Mouse (Mus musculus) spleen, postnatal 36 days (tissue): ENCODE data around the gene Plekha4.

ENCODE experiments used
- DNase-seq, 2 experiments: peaks; one replicate each; pipeline ENCODE4 v3.0.0; 2022; ENCODE audit warnings: low spot score in 2 of 2, mixed read lengths in 1 of 2

Gene Plekha4

DNA sequence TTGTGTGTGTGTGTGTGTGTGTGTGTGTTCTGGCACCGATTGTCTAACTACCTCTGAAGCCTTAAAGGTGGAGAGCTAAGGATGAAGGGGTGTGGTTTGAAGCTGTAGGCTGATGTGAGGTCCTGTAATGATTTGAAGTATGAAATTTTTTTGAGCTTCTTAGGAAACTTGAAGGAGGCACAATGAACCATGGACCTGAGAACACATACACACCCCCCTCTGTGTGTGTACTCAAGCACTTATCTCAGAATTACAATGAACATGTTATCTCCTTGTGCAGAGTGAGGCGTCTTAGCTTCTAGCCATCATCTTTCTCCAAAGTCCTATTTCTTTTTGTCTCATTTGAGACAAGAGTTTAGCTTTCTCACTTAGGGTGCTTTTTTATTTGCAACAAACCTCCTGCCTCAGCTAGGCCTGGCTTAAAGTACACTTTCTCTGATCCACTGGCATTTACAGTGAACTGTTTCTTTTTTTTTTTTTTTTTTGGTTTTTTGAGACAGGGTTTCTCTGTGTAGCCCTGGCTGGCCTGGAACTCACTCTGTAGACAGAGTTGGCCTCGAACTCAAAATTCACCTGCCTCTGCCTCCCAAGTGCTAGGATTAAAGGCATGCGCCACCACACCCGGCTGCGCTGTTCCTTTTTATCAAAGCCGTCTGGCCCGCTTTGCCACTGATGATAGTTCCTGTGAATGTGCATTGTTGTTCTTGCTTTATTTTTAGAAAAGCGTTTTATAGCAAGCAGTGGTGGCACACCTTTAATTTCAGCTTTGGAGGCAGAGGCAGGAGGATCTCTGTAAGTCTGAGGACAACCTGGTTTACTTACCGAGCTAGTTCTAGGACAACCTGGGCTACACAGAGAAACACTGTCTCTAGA lies 42.7 kb downstream of the Plekha4 start:
- DNase-seq: no peak

DNA sequence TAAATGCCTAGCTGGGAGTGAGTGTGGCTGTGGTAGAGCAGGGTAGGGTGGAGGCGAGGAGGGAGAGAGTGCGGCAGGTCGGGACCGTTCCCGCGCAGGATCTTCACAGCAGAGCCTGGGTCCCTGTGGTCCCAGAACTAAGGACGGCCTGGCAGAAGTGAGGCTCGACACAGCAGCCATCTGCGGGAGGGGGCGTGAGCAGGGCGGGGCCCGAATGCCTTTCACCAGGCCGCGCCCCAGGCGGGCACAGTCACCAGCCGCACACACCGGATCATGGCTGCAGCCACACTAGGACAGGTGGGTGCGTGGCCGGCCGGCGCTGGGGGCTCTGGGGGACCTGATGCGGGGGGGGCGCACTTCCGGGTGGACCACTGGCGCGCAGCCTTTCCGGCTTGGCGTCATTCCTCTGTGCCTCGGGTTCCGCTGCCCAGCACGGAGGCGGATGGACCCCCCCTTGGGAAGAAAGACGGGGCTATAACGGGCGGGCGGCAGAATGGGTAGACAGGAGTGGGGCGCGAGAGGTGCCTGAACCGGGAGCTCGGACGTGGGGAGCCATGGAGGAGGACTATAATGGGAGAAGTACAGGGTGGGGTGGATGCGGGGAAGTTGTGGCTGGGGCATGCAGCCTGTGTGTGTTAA lies 44.1 kb downstream of the Plekha4 start, which contains the start of gene Bcat2:
Bcat2 (plus strand) TSS at position 51 of the 639 bp plus-strand sequence.
- peak; percentile 82 for DNase-seq

DNA sequence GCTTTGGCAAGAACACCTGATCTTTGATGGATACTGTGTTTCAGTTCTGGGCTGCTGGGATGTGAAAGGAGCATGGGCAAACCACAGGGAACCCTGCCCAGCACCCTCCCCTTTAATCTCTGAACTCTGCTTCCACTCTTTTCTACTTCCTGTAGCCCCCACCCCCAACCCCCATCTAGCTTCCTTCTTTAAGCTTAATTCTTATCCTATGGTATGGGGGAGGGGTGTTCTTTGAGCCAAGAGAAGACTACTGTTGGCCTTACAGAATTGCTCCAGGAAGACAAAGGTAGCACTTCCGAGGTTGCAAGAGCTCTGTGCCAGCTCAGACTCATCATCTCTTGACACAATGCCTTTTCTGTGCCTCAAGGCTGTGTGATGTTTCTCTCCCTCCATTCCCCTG lies 45.8 kb downstream of the Plekha4 start:
- DNase-seq: no peak

DNA sequence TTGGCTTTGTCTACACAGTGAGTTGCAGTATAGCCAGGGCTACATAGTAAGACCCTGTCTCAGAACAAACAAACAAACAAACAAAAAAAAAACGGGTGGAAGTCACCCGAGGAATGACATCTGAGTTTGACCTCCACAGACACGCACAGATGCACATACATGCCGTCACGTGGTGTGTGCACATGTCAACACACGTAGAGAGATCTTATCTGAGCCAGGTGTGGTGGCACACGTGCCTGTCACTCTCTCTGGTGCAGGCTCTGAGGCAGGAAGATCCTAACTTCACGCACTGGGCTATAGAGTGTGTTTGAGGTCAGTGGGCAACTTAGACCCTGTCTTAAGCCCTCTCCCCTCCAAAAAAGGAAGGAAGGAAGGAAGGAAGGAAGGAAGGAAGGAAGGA lies 47.8 kb downstream of the Plekha4 start:
- DNase-seq: no peak

DNA sequence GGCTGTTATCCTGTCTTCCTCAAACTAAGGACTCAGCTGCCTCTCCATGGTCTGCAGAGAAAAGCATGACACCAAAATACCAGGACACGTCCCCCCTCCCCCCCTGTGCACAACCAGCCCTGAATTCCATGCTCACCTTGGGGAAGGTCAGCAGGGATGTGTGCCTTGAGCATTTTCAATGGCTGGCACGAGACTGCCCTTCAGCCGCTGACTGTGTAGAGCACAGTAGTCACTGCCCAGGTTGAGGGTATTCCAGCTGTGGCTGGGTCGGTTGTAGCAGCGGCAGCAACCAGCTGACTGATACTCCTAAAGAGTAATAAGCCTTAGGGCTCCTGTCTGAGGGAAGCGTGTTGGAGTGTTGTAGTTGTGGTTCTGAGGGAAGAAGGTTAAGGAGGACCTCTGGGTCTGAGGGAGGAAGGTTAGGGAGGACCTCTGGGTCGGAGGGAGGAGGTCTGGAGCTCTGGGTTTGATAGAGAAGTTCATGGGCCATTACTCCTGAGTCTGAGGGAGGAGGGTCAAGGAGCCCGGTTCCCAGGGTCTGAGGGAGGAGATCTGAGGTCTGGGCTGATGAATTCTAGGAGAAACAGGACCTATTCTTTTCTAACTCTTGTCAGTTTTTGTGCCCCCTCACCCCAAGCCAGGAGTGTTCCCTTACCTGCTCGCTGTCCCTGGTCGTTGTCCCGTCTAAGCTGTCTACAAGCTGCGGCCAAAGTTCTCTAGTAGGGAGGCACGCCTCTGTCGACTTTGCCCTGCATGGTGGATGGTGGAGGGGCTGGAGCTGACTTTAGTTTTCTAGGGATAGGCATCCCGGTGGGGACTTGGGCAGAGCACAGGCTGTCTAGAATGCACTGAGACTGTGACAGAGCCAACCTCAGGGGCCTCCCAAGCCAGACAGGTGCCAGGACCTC lies 48.6 kb downstream of the Plekha4 start:
- no peak for DNase-seq

DNA sequence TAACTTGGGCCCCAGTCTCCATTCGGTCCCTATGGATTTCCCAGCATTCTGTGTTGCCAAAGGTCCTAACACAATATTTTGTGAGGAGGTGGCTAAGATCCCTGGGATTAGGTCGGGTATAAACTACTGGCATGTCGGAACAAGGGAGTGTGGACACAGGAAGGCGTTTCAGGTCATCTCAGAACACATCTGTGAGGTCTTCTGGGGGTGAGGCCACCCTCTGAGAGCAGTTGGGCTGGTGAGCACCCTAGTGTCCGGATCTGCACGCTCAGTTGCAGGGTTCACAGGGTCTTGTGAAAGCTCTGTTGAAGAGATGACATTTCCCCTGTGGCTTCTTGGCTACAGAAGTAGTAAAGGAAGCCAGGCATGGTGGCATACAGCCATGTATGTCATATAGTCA lies 59.8 kb downstream of the Plekha4 start:
- DNase-seq: no peak

DNA sequence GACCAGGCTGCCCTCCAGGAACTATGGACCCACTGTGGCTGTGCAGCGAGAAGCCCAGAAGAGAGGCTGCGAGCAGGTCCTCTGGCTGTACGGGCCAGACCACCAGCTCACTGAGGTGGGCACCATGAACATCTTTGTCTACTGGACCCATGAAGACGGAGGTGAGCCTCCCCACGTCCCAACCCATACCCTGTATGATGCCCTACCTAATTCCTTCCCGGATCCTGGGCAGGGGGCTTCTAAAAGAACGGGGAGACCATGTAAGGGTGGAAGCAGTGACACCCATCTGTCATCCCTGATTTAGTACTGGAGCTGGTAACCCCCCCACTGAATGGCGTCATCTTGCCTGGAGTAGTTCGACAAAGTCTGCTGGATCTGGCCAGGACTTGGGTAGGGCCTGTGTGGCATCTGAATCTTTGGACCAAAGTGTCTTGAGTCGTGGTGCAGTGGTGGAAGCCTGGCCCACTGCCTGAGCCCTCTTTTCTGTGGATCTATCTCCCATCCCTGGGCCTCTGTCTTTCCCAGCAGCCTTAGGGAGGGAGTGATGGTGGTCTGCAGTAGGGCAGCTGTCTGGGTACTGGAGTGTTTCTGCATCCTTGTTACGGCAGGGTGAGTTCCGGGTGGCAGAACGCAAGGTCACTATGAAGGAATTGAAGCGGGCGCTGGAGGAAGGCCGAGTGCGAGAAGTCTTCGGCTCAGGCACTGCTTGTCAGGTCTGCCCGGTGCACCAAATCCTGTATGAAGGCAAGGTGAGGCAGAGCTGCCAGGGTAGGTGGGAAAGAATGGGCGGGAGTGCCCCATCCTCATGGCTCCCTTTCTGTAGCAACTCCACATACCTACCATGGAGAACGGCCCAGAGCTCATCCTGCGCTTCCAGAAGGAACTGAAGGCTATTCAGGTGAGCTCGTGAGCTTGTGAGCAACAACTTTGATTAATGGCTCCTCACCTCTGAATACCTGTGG lies 61.8 kb downstream of the Plekha4 start:
- DNase-seq: no peak

DNA sequence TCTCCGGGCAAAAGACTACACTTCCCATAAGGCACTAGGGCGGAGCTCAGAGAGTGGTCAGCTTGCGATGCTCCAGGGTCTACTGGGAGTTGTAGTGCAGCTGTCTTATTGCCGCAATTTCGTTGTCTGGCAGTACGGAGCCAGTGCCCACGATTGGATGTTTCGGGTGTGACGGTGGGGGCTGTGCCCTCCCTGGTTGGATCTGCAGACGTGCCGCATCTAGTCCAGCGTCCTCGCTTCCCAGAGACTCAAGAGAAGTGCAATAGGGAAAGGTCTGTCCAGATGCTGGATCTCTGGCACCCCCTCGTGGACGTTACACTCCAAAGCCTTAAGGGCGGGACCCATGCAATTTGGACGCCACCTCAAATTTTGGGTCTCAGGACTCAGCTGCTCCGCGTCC lies 63.0 kb downstream of the Plekha4 start:
- DNase-seq: peak; percentile 80 to 85

DNA sequence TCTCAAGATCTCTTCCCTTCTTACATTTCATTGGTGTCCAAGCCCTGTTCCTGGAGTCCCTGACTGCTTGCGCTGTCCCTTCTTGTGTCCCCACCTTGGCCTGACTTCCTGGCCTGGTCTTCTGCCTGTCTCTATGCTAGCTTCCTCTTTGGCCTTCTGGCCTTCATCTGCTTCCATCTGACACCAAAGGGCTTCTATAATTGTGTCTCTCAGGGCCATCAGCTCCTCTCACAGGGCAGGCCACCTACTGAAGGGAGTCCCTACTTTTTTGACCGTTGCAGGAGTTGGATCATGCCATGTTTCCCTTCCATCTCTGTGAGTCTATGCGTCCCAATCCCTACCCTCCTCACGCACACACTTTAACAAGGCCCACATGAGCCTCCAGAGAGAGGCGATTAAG lies 63.8 kb downstream of the Plekha4 start:
- no peak for DNase-seq

DNA sequence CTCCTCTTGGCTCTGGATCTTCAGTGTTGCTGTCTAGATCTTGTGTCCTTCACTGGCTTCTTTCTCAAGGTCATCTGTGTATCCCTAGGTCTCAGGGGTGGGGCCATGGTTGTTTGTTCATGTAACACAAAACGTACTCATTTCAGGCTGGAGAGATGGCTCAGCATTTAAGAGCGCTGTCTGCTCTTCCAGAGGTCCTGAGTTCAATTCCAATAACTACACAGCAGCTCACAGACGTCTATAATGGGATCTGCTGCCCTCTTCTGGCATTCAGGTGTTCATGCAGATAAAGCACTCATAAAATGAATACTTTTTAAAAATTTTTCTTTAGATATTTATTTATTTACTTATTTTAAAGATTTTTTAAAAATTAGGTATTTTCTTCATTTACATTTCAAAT lies 64.7 kb downstream of the Plekha4 start:
- DNase-seq: no peak

DNA sequence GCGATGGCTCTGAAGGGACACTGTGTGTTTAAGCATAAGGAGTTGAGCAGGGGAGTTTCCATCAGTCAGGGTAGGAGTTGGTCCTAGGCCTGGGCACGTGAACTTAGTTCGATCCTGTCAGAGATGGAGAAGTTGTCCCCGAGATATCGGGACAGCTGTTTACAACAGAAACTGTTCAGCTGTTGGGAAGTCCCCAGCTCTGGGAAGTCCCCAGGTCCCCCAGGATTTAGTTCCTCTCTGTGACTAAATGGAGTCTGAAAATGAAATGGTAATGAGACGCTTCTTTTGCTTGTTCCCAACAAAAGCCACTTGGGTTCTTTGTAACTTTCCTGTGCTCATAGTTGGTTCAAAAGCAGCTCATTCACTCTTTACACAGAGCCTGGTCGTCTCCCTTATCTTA lies 65.8 kb downstream of the Plekha4 start:
- DNase-seq: peak; percentile 59 to 65

DNA sequence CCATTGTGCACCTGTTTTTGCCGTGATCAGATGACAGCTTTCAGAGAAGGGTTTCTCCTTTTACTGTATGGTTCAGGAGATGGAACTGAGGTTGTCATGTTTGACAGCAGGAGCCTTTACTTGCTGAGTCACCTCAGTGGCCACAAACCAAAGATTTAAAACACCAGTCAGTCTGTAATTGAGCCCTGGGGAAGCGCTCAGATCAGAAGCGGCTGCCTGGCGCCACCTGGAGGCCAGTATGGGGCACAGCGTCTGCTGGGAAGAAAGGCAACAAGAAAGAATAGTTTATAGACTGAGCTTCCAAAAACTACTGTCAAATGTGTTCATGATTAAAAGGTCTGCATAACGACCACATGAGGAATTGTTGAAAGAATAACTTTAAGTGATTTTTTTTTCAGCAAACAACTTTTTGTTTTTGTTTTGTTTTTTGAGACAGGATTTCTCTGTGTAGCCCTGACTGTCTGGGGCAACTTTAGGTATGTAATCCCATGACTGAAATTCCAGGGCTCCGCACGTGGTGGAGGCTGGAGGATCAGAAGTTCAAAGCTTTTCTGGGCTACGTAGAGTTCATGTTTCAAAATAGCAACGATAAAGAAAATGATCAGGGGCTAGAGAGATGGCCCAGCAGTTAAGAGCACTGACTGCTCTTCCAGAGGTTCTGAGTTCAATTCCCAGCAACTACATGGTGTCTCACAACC lies 67.1 kb downstream of the Plekha4 start:
- peak; percentile 62 to 73 for DNase-seq

DNA sequence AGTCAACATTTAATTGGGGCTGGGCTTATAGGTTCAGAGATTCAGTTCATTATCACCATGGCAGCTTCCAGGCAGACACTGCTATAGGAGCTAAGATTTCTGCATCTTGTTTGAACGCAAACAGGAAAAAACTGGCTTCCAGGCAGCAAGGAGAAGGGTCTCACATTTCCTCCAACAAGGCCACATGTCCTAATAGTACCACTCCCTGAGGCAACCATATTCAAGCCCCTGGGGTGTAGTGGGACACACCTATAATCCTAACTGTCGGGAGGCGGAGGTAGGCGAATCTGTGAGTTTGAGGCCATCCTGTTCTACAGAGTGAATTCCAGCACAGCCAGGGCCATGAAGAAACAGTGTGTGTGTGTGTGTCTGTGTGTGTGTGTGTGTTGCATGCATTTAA lies 69.0 kb downstream of the Plekha4 start:
- no peak for DNase-seq

DNA sequence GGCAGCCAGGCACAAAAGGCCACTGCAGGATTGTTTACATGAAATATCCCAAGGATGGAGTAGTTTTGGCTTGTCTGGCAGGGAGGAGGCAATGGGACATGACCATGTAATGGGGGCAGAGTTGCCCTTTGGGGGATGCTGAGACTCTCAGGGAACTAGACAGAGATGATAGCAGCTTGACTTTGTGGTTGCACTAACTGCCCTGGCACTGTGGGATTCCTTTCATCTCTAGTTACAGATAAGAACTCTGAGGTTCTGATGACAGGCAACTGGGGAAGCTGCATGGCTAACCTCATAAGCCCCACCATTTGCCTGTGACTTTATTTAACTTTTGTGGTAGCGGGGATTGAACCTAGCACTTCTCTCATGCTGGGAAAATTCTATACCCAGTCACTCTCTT lies 70.0 kb downstream of the Plekha4 start:
- DNase-seq: no peak

DNA sequence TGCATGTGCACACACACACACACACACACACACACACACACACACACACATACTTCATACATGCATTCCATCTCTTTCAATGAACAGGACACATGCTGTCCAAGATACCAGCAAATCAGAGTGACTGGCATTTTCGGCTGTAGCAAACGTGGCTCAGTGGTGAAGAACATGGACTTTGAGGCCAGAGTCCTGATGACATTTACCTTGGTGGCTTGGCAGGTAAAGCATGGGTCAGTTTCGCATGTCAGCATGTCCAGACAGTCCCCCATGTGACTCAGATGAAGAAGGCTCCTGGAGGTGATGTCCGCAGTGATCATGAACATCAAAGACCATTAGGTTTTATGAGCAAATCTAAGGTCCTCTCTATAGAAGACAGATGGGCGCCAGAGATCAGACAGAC lies 70.9 kb downstream of the Plekha4 start:
- DNase-seq: no peak

DNA sequence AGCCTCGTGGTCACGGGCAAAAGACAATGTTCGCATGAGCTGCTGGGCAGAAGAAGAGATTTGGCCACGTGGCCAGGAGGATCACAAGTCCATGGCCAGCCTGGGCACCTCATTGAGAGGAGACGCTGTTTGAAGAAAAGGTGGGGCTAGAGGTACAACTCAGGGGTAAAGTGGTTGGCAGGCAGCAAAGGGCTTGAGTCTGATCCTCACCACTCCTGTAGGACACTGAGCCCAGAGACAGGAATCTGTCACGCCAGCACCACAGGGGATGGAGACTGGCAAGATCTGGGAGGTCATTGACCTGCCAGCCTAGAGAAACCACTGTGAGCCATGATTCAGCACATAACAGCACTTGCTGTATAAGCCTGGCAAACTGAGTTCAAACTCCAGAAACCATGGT lies 71.4 kb downstream of the Plekha4 start:
- no peak for DNase-seq

DNA sequence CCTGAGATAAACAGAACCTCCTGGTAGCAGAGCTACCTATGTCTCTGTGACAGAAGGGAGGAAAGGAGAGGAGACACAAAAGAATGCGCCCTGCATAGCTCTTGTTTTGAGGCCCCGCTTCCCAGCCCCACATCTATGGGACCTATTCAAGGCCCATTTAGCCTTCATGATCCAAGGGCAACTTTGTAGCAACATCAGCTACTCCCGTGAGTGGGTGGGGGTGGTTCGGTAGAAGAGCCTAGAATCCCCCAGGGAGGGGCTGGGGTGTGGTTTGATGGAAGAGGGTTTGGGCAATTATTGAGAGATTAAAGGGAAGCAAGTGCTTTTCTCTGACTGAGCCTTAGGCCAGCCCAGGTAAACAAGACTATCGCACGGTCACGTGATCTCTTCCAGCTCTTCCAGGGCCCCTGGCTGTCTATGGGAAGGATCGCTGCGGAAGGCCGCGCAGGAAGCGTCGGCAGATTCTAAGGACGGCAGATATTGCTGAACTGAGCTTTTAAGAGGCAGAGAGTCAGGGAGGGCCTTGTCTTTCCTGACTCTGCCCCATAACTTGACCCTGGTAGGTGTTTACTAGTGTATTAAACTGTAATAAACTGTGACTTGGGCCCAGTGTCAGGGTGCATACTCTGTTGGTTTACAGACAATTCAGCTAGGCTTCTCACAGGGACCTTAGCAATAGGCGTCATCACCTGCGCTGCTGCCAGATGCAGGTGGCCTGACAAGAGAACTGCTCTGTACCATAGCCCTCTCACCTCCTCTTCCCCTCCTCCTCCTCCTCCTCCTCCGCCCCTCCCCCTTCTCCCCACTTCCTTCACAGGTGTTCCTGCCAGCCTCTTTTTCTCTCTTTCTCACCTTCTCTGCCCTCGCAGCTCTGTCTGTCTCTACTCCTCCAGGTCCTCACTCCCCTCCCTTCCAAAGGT lies 73.1 kb downstream of the Plekha4 start:
- no peak for DNase-seq
